Mouse (Mus musculus): ENCODE measurements around the gene Nos1ap. TPM values are rescaled to one million over a fixed set of nuclear protein-coding genes. Genes with fewer than 3 reads are reported as not detected.

Nos1ap gene
- polyA plus RNA-seq, 1 experiment from 2014 or later = 17.9 TPM

DNA sequence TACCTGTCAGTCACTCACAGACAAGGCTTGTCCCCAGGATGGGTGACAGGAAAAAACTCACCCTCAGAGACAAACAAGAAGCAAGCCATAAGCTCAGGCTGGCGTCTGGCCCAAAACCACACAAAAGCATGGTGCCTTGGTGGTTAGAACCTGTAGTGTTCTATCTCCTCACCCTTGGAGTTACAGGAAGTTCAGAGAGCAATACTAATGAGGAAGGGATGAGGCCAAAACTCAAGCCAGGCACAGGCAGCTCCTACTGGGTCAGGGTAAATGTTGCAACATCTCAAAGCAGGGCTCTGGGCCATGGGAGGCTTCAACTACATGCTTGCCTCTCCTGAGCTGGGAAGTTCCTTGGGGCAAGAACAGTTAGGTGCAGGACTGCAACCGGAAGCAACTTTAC lies 54.4 kb downstream of the Nos1ap start:
- no peak for ATAC-seq (ENCODE audit: low FRiP score)
- Histone ChIP-seq H3K9ac (no peak overlapping the region), H3K36me3 (no peaks in the 10 kb centered on the region), H3K4me3 (no peak overlapping the region), H3K27me3 (no peaks in the 10 kb centered on the region), H3K9me3 (no peaks in the 10 kb centered on the region), H3K4me2 (no peak overlapping the region), H3K4me1 (replicated peaks) (0 out of 2 replicates have a peak, but pooled peaks cover 3% of the 10 kb centered on the region), H3K27ac (no peak overlapping the region)
- WGBS = 89% methylated on average over 2 of the region's 2 CpGs

DNA sequence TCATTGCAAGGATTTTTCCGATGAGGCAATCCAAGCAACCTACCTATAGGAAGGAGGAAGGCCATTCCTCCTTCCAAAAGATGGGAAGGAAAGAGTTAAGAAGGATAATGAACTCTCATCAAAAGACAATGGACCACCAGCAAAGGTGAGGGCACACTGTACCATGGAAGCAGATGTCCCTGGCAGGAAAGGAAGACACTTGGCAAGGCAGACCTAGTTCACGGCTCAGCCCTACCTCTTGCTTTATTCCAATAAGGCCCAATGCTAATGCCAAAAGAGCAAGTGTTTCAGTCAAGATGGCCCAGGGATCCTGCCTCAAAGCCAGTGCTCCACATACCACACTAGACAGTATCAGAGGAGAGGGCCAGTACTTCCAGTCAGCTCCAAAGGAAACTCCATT lies 58.4 kb downstream of the Nos1ap start:
- no peak overlapping the region for H3K9ac ChIP-seq
- no peaks in the 10 kb centered on the region for H3K27me3 ChIP-seq
- no peaks in the 10 kb centered on the region for H3K9me3 ChIP-seq
- no peak overlapping the region for H3K4me2 ChIP-seq
- no peak overlapping the region for H3K4me3 ChIP-seq
- no peaks in the 10 kb centered on the region for H3K36me3 ChIP-seq
- no peak overlapping the region for H3K27ac ChIP-seq
- 90% methylated on average over 2 of the region's 2 CpGs for WGBS
- H3K4me1 ChIP-seq (replicated peaks) = 0 out of 2 replicates have a peak, but pooled peaks cover 3% of the 10 kb centered on the region
- no peak for ATAC-seq (ENCODE audit: low FRiP score)

DNA sequence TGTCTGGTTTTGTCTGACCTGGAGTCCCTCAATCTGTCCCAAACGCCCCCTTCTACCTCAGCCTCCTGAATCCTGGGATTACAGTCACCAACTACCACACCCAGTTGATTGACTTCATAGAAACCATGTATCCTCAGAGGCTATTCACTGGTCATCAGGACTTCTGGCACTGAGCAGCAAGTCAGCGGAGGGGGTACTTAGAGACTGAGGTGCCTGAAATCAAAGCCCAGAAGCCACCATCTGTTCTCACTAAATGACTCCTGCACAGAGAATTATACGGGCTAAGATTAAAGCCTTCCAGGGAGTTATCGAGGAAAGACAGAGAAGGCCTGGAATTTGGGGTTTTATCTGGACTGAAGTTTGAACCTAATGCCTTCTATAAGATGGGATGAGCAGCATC lies 59.2 kb downstream of the Nos1ap start:
- WGBS = 82% methylated on average over 4 of the region's 4 CpGs
- no peak overlapping the region for H3K4me2 ChIP-seq

DNA sequence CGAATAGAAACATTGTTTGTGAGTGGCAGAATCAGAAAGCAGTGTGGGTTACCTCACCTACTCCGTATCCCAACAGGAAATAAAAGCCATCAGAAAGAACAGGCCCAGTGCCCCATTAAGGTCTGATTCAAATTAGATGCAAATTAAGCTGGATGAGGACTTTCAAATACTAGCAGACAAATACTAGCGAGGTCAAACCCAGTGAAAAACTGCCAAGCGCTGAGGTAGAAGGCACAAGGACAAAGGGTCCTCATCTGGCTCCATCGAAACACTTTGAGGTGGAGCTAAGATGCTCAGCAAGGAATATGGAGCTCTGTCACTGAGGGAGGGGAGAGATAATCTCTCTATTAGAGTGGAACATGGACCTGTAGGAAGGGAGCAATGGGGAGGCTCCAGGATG lies 66.8 kb downstream of the Nos1ap start:
- H3K27me3 ChIP-seq = no peaks in the 10 kb centered on the region
- H3K9me3 ChIP-seq = no peaks in the 10 kb centered on the region
- ATAC-seq (ENCODE audit: low FRiP score) = no peak
- whole genome bisulfite sequencing = 46% methylated on average over 5 of the region's 5 CpGs
- no peaks in the 10 kb centered on the region; the same call in 1 of the 2 replicates for H3K36me3 ChIP-seq
- peaks cover 18% of the 10 kb centered on the region for H3K4me1 ChIP-seq (replicated peaks)
- H3K27ac ChIP-seq = no peak overlapping the region
- no peak overlapping the region for H3K9ac ChIP-seq
- no peak overlapping the region for H3K4me2 ChIP-seq
- no peak overlapping the region for H3K4me3 ChIP-seq

More for the DNA sequence above, 59.2 kb downstream of the Nos1ap start:
- Histone ChIP-seq H3K36me3 (no peaks in the 10 kb centered on the region), H3K27me3 (no peaks in the 10 kb centered on the region), H3K4me1 (replicated peaks) (0 out of 2 replicates have a peak, but pooled peaks cover 3% of the 10 kb centered on the region), H3K4me3 (no peak overlapping the region), H3K27ac (no peak overlapping the region), H3K9me3 (no peaks in the 10 kb centered on the region), H3K9ac (no peak overlapping the region)
- ATAC-seq (ENCODE audit: low FRiP score) = no peak

DNA sequence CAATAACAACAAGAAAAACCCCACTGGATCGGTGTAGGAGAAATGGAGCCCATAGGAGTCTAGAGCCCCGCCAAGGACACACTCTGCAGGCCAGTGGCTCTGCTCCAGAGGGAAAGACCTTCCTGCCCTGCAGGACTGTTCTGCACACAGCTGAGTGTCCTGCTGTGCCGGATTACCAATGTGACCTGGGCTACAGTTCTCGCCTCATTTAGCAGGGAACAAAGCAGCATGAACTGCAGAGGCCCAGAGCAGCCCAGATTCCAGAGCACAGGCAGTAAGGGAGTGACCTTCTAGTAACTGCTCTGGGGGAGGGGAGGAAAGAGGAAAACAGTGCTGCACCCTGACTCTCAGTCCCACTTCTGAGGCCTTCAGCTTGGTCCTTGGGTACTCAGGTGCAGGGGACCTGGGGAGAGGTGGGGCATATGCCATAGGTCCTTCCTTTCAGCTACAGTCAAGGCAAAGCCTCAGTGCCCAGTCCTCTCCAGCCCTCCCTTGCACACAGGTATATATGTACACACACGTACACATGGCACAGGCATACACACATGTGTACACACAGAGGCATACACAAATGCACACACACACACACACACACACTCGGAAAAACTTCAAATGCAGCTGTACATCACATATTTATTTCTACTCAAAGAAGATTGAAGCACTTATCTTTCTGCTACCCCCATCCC lies 68.0 kb downstream of the Nos1ap start:
- Histone ChIP-seq H3K9ac (peak overlapping the region; percentile 24; the same call in 1 of the 2 replicates), H3K9me3 (no peaks in the 10 kb centered on the region), H3K4me1 (replicated peaks) (peaks cover 18% of the 10 kb centered on the region), H3K27ac (peak overlapping the region; percentile 44; the same call in 1 of the 2 replicates), H3K4me2 (no peak overlapping the region), H3K4me3 (no peak overlapping the region), H3K27me3 (no peaks in the 10 kb centered on the region), H3K36me3 (no peaks in the 10 kb centered on the region; the same call in 1 of the 2 replicates)
- WGBS = 36% methylated on average over 6 of the region's 6 CpGs
- peak; percentile 57 for ATAC-seq (ENCODE audit: low FRiP score)

DNA sequence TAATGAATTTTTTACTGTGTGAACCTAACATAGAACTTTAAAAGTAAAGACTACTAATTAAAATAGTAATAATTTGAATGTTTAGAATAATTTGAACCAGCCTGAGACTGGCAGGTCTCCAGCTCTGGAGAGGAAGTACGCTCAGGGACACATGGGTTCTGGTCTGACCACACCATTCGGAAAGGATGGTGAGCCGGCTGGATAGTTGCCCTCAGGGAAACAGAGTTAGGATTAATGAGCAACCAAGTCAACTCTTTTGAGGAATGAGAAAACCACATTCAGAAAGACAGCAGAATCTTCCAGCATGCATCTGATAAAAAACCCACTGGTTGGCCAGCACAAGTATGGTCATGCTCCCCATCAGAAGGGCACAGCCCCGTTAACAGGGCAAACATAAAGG lies 69.5 kb downstream of the Nos1ap start:
- Histone ChIP-seq H3K27me3 (no peaks in the 10 kb centered on the region), H3K9ac (no peak overlapping the region), H3K27ac (no peak overlapping the region), H3K9me3 (no peaks in the 10 kb centered on the region), H3K4me1 (replicated peaks) (peaks cover 18% of the 10 kb centered on the region), H3K4me3 (no peak overlapping the region), H3K36me3 (no peaks in the 10 kb centered on the region; the same call in 1 of the 2 replicates), H3K4me2 (no peak overlapping the region)
- no peak for ATAC-seq (ENCODE audit: low FRiP score)
- 94% methylated on average over 4 of the region's 4 CpGs for WGBS

DNA sequence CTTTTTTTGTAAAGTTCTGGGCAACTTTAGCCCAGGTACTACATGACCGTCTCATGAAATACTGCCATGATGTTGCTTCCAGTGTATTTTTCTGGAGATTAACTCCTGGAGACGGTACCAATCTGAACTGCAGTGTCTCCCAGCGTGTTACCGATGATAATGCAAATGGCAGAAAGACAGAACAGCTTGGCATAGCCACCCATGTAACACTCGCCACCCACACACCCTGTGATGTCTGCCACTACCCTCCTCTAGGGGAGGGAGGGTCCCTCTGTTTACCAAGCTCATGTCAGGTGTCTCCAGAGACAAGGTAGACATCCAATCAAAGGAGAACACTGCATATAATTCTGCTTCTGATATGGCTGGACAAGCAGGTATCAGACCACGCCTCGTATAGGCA lies 70.0 kb downstream of the Nos1ap start:
- H3K9ac ChIP-seq = no peak overlapping the region
- H3K9me3 ChIP-seq = no peaks in the 10 kb centered on the region
- H3K27ac ChIP-seq = no peak overlapping the region
- WGBS = 97% methylated on average over 7 of the region's 7 CpGs
- H3K4me1 ChIP-seq (replicated peaks) = peaks cover 18% of the 10 kb centered on the region
- H3K36me3 ChIP-seq = no peaks in the 10 kb centered on the region; the same call in 1 of the 2 replicates
- H3K27me3 ChIP-seq = no peaks in the 10 kb centered on the region
- no peak for ATAC-seq (ENCODE audit: low FRiP score)
- H3K4me2 ChIP-seq = no peak overlapping the region
- no peak overlapping the region for H3K4me3 ChIP-seq

DNA sequence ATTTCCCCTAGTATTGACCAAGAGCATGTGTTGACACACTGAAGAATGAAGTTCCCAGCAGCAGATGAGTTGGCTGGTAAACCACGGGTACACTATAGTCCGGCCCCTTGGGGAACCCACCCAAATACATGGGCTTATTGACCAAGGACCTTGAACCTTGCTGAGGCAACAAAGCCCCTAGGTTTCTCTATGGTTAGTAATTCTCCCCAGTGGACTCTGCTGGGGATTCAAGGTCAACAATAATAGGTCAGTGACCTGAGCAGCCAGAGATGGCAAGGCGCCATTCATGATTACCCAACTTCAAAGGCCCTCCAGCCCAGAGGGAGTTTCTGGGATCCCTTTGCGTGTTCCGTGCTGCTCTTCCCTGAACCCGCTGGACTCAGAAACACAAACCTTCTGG lies 73.5 kb downstream of the Nos1ap start:
- Histone ChIP-seq H3K36me3 (no peaks in the 10 kb centered on the region; the same call in 1 of the 2 replicates), H3K9ac (no peak overlapping the region), H3K27ac (no peak overlapping the region), H3K4me1 (replicated peaks) (peaks cover 7% of the 10 kb centered on the region), H3K27me3 (no peaks in the 10 kb centered on the region), H3K4me3 (no peak overlapping the region), H3K4me2 (no peak overlapping the region), H3K9me3 (no peaks in the 10 kb centered on the region)
- WGBS = 85% methylated on average over 6 of the region's 6 CpGs
- ATAC-seq (ENCODE audit: low FRiP score) = no peak

DNA sequence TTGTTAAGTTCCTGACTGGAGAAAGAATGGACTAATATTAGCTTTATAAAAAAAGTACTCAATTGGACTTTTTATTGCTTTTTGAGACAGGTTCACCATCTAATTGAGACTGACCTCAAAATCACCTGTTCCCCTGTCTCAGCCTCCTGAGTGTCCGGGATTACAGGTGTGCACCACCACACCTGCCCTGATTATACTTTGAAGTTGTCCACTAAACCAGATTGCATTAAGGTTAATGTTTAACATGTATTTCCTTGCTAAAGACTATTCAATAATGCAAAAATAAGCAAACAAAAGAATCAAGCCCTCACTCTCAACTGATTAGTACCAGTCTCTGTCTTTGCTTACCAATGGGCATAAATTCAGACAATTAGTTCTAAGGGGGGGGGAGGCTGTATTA lies 74.2 kb downstream of the Nos1ap start:
- no peaks in the 10 kb centered on the region; the same call in 1 of the 2 replicates for H3K36me3 ChIP-seq
- H3K9me3 ChIP-seq = no peaks in the 10 kb centered on the region
- 90% methylated on average over 1 of the region's 1 CpGs for WGBS
- no peaks in the 10 kb centered on the region for H3K27me3 ChIP-seq
- no peak overlapping the region for H3K27ac ChIP-seq
- ATAC-seq (ENCODE audit: low FRiP score) = no peak
- no peak overlapping the region for H3K9ac ChIP-seq
- H3K4me3 ChIP-seq = no peak overlapping the region
- no peak overlapping the region for H3K4me2 ChIP-seq
- peaks cover 7% of the 10 kb centered on the region for H3K4me1 ChIP-seq (replicated peaks)

DNA sequence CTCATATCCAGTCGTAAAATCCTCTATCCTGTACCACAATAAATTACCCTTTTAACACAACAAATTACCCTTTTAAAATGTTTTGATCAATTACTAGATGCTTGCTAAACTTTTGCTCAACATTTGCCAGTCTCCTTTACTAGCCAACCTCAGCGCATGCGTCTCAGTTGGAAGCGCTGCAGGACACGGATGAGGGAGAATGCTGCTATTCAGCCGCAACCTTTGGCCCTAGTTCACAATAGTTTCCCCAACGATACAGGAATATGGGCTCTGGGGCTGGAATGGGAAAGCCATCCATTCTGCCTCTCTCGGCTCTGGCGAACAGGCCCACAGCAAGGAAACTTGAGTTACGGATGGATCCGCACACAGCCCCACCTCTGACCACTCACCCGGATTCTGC lies 75.4 kb downstream of the Nos1ap start:
- no peak overlapping the region for H3K4me2 ChIP-seq
- no peak overlapping the region for H3K9ac ChIP-seq
- no peak for ATAC-seq (ENCODE audit: low FRiP score)
- no peaks in the 10 kb centered on the region for H3K9me3 ChIP-seq
- H3K4me1 ChIP-seq (replicated peaks) = peaks cover 7% of the 10 kb centered on the region
- H3K36me3 ChIP-seq = no peaks in the 10 kb centered on the region
- H3K4me3 ChIP-seq = no peak overlapping the region
- 47% methylated on average over 12 of the region's 12 CpGs for WGBS
- no peaks in the 10 kb centered on the region for H3K27me3 ChIP-seq
- no peak overlapping the region for H3K27ac ChIP-seq

DNA sequence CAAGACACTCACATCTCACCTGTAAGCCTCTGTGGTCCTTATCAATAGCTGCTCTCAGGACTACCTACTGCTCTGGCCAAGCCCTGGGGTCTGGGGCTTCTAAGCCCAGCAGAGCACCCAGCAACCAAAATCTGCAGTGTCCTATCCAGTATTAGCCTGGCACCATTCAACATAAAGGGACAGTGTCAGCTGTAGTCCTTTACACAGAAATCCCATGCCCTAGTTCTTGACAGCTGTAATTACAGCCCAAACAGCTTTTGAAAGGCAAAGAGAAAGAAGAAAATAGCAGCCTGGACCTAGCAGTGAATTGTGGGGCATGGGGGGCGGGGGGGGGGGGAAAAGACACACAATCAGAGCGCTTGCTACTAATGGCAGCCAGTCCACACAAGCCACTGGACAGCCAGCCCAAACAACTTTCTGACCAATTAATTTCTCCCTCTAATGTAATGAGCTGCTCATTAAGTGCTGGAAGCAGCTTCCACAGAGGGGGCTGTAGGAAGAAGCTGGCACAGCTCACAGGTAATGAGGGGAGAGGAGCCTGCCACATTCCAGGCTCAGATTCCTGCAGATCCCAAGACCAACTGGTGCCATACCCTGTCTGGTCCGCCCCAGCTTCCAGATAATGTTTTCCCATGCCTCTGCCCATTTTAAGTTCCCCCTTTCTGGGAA lies 77.1 kb downstream of the Nos1ap start:
- Histone ChIP-seq H3K9ac (no peak overlapping the region), H3K27me3 (no peaks in the 10 kb centered on the region), H3K27ac (0 out of 2 replicates have a peak overlapping the region, but pooled peaks have one; percentile 50), H3K9me3 (no peaks in the 10 kb centered on the region), H3K4me1 (replicated peaks) (peaks cover 7% of the 10 kb centered on the region), H3K4me2 (no peak overlapping the region), H3K36me3 (no peaks in the 10 kb centered on the region), H3K4me3 (no peak overlapping the region)
- peak; percentile 38; the same call in 1 of the 2 replicates for ATAC-seq (ENCODE audit: low FRiP score)
- WGBS = 45% methylated on average over 3 of the region's 3 CpGs

DNA sequence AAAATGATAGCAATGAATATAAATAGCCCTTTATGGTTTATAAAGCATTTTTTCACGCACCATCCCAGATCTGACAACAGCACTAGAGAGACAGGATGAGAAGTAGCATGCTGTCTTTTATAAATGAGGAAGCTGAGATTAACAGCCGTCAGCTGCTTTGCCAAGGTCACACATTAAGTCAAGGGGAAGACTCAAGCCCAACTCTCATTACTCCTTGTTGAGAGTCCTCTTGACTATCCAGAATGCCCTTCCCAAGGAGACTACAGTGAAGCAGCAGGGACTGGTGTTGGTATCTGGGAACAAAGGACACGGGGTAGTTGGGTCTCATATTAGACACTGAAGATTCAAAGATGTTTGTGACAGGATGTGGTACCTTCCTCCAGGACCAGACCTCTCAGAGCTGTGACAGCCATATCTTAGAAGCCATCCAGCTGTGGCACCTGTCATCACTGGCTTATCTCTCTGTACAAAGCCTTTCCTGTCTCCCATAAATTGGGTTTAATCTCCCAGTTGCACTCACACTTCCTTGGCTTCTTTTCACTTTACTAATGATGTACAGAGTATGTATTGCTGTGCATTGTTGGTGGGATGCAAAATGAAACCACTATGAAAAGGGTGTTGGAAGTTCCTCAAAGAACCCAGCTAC lies 78.9 kb downstream of the Nos1ap start:
- Histone ChIP-seq H3K4me2 (no peak overlapping the region), H3K4me1 (replicated peaks) (peaks cover 14% of the 10 kb centered on the region), H3K9ac (no peak overlapping the region), H3K9me3 (no peaks in the 10 kb centered on the region), H3K36me3 (no peaks in the 10 kb centered on the region), H3K27me3 (no peaks in the 10 kb centered on the region), H3K27ac (no peak overlapping the region), H3K4me3 (no peak overlapping the region)
- WGBS = 76% methylated on average over 3 of the region's 3 CpGs
- ATAC-seq (ENCODE audit: low FRiP score) = no peak
